Mouse (Mus musculus) thymus, postnatal 36 days (tissue): ENCODE data around the gene H2-DMb2.
"Not testable (repeated sequence)": the region's sequence is repeated elsewhere in the genome, so short reads cannot be mapped to it uniquely, and the experiment has no call there.

ENCODE experiments used
- DNase-seq, 2 experiments: peaks; one replicate each; pipeline ENCODE4 v3.0.0; 2022; ENCODE audit warnings: mixed read lengths in 2 of 2

The H2-DMb2 gene

DNA sequence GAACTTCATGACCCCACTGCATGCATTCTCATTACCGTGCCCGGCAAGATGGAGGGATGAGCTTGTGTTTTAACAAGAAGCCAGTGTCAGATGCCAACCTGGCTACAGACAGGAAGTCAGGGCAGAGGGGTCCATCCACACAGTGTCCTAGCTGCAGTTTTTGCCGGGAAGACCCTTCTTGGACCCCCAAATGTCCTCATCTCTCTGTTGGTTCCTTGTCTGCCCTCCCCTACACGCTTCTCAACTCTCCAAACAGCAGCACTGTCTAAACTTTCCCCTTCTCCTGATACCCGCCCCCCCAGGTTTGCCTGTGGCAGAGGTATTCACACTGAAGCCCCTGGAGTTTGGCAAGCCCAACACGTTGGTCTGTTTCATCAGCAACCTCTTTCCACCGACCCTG, 5.5 kb upstream of the H2-DMb2 start:
- no peak for DNase-seq

GRCm38 (mm10) chr17:34138655-34139054, 4.5 kb upstream of the H2-DMb2 start:
- DNase-seq, result no peak

GRCm38 (mm10) chr17:34139416-34139815, 3.7 kb upstream of the H2-DMb2 start:
- DNase-seq, result no peak

- DNase-seq, result no peak
Measured at GRCm38 (mm10) chr17:34140240-34140639, 2.9 kb upstream of the H2-DMb2 start.

DNA sequence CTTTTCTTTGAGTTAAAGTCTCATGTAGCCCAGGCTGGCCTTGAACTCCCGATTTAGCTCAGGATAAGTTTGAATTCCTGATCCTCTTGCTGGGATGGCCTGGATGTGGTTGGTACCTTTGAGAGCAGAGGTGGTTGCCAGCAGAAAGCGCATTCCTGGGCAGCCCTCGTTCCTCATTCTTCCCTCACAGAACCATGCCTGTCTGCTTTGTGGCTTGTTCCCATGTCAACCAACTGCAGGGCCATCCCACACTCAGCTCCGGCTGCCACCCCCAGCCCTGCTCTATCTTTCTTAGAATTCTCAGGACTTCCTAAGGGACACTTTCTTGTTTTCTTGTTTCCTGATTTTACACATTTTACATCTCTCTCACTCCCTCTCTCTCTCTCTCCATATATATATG, 1.7 kb upstream of the H2-DMb2 start:
- DNase-seq, result no peak

DNA sequence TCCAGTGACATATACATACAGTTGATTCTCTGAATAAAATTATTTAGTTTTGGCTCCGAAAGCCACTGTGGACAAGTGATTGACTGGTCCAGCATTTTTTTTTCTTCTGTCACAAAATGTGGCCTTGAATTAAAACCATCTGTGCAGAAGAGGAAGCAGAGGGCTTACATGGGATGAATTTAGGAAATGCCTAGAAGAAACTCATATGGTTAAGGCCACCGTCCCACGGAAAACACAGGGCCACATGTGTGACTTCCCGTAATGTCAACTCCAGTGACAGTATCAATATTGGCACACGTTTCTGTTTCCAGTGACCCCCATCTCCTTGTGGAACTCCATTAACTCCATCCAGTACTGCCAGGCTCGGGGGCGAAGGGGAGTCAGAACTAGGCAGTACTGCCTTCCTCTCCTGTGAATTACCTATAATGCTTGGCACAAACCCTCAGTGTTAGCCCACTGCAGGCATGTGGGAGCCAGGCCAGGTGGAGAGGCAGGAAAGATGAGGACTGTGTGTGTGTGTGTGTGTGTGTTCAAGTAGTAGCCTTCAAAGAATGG, 574 bp upstream of the H2-DMb2 start:
- DNase-seq, result no peak

- peak in 1 of 2 experiments; percentile 42 for DNase-seq
Measured at GRCm38 (mm10) chr17:34143461-34143860, 354 bp downstream of the H2-DMb2 start.

DNA sequence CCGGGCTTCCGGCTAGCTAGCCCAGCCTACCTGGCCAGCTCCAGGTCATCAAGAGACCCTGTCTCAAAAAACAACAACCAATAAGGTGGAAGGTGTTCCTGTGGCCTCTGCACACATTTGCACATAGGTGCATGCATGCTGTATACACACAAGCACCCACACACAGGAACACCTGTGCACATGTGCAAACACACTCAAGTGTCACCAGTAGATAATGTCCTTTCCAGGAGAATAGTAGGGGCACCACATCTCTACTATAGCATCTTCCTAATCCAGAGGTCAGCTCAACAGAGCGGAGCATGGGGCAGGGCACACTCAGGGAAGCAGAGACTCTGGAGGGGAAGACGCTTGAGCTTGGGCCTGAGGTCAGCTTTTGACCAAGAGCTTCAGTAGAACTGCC, 1.1 kb downstream of the H2-DMb2 start:
- not testable (repeated sequence) for DNase-seq

DNA sequence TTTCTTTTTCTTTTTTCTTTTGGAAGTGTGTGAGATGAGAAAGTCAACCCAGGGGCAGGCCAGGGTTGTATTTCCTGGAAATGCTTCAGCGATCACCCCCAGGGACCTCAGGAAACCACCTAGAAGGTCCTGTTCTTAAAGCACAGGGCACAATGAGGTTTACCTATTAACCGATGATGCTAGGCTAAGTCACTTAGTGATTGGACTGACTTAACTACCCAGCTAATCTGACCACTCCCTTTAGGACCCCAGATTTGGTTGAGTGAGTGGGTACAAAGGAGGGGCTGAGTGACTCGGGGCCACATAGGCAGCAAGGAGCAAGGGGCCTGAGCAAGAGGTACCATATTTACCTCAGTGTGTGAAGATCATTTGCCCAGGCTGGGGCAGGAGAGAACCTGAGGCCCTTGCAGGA, 1.9 kb downstream of the H2-DMb2 start:
- DNase-seq, result no peak

- DNase-seq, result no peak
Measured at GRCm38 (mm10) chr17:34152923-34153322, 9.8 kb downstream of the H2-DMb2 start, which contains the start of gene H2-DMb1. H2-DMb1 (plus strand) TSS chr17:34153072.

DNA sequence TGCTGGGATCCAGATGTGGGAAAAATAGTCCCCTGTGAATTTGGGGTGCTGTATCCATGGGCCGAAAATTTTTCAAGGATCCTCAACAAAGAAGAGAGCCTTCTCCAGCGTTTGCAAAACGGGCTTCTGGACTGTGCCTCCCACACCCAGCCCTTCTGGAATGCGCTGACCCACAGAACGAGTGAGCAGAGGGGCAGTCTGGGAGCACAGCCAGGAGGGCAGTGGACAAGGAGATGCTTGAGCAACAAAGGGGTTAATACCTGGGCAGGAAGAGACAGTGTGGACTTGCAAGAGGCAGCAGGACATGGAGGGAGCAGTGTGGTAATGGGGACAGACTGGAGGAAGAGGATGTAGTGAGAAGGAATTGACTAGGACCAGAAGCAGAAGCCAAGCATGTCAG, 12.4 kb downstream of the H2-DMb2 start:
- DNase-seq, result no peak

- peak; percentile 71 to 72 for DNase-seq
Measured at GRCm38 (mm10) chr17:34164202-34164895, 21.2 kb downstream of the H2-DMb2 start.

GRCm38 (mm10) chr17:34165033-34165730, 22.1 kb downstream of the H2-DMb2 start:
- DNase-seq, result peak in 1 of 2 experiments; percentile 40

GRCm38 (mm10) chr17:34169279-34169678, 26.2 kb downstream of the H2-DMb2 start:
- peak in 1 of 2 experiments; percentile 45 for DNase-seq

- DNase-seq, result no peak
Measured at GRCm38 (mm10) chr17:34170487-34170876, 27.4 kb downstream of the H2-DMb2 start.

- peak; percentile 81 to 89 for DNase-seq
Measured at GRCm38 (mm10) chr17:34170877-34171498, 27.9 kb downstream of the H2-DMb2 start.

DNA sequence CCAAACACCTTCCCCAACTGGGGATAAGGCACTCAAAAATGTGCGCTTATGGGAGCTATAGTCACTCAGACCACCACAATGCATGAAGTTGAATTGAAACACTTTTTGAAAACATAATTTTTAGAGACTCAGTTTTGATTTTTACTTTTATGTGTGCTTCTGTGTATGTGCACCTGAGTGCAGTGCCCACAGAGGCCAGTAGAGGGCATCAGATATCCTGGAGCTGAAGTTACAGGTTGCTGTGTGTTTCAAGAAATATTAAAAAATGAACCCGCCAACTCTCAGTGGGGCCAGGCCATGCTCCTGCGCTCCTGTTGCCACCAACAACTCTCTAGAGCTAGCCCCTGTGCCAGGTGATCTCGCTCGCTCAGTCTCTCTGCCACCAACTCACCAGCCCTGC, 29.4 kb downstream of the H2-DMb2 start:
- DNase-seq, result peak in 1 of 2 experiments; percentile 29

- no peak for DNase-seq
Measured at GRCm38 (mm10) chr17:34174075-34174474, 31.0 kb downstream of the H2-DMb2 start.

DNA sequence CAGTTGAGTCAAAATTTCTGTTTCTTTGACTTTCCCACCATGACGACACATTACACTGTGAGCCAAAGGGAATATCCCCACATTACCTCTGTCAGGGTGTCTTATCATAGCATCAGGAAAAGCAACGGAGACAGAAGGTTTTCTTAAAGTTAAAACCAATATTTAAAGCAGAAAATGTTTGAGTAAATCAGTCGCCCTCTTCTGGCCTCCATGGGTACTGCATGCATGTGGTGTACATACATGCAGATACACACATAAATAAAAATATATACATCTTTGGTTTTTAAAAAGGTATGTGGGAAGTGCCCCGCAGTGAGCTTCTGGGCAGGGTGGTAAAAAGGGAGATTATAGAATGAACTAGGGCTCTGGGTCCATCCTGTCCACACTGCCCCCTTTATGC, 34.1 kb downstream of the H2-DMb2 start:
- no peak for DNase-seq

- DNase-seq, result no peak
Measured at GRCm38 (mm10) chr17:34179019-34179418, 35.9 kb downstream of the H2-DMb2 start.

DNA sequence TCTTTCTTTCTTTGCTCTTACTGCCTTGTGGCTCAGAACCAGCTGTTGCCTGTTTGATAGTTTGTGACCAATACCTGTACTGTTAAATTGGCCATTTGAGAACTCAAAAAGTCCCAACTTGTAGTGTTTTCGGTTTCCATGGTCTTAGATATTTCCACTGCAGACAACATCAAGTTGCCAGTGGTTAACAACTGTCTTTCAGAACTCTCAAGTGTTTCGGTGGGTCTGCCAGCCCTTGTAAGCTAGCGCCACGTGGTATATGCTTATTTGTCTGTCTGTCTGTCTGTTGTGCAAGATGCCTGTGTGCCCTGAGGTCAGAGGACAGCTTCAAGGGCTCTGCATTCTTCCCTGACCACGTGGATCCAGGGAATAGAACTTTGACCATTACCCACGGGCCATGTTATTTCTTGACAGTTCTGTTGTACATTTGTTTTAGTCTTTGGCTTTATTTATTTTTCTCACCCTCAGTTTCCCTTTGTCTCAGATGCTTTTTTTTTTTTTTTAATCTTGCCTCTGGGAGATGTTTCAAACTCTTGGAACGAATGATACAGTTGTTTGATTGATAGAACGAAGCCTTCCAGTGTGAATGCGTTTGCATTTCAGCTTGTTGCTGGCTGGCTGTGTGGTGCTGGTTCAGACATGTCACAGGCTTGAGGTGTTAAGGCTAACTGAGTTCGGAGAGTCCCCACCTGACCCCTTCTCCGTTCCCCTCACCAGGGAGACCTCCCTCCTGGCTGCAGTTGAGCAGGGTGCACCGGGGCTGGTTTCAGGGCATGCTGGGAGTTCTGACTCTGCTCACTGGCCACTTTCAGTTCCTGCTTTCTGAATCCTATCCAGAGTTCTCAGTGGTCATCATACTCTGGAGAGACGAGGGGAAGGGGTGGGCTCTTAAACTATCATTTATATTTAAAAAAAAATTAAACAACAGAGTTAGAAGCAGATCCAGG, 37.1 kb downstream of the H2-DMb2 start:
- no peak for DNase-seq

DNA sequence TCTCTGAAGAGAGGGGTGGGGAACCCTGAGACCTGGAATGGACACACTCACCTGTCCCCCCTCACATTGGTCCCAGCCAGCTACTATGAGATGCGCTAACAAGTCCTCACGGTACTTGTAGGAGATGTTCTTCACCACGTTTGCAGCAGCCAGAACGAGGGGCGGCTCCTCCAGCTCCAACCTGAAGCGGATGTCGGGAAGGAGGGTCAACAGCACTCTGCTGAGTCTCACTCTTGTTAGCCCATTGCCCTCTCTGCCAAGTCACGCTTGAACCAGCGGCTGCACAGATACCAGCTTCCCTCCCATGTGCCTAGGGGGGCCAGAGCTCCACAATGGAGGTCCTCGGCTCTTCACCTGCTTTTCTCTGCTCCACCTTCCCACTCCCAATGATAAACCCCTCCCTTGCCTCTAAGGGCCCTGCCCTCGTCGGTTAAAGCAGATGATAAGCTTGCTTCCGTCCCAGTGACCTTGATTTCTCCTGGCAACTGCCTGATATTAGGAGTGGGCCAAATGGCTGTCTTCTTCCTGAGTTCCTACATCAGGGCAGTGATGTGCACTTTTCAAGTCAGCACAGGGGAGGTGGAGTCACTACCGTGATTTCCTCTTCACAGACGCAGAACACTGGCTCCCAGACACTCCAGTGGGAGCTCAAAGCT, 40.6 kb downstream of the H2-DMb2 start:
- DNase-seq, result no peak
